Mouse (Mus musculus) lung, postnatal 0 days (tissue): ENCODE results near the gene Pop5.

Source experiments
- CTCF ChIP-seq: IDR thresholded peaks from 2 replicates; pipeline ENCODE4 v1.5.1; 2016; ENCODE audit warnings: antibody characterized with exemption, mild to moderate bottlenecking
- EP300 ChIP-seq: IDR thresholded peaks from 2 replicates; pipeline ENCODE4 v1.6.1; 2016; ENCODE audit warnings: antibody characterized with exemption, mild to moderate bottlenecking, control low read depth

DNA sequence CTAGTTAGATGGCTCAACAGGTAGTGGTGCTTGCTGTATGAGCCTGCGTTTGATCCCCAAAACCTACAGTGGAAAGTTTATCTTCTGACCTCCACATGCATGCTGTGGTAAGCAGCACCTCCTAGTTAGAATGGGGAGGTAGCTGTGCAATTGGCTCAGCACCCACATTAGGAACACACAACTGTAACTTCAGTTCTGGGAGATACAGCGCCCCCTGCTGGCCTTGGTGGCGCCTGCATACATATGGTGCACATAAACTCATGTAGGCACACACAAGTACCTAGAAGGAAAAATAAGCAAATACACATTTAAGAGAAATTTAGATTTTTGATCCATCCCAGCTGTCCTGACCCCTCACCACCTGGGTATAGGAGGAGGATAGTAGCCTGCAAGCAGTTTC lies 13.2 kb upstream of the Pop5 start:
- no peak for TF ChIP-seq EP300
- peak; percentile 20 for TF ChIP-seq CTCF
